Mouse (Mus musculus): ENCODE data around the gene Ep300.

DNA sequence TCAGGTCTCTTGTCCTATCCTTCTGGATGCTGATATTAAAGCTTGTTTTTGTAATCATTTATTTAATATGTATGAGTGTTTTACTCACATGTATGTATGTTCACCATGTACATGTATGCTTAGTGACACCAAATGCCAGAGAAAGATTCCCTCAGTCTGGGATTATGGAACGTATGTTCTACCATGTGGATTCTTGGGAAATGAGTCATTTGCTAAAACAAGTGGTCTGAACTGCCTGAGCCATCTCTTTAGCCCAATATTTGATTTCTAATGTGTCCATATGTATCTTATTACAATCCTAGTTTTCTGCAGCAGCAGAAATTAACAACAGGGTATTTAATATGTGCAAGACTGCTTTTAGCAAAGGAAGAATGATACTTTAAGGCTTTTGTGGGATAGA, 20.1 kb downstream of the Ep300 start:
- TF ChIP-seq CTCF (IDR thresholded peaks at IDR 0.05; ENCODE audit: low read depth) (no peak), EP300 (IDR thresholded peaks at IDR 0.05; ENCODE audit: low read depth) (no peak)

Data from liver, embryonic 14.5 days (tissue).